Mouse (Mus musculus): ENCODE data around the gene Spon2.

Gene Spon2

DNA sequence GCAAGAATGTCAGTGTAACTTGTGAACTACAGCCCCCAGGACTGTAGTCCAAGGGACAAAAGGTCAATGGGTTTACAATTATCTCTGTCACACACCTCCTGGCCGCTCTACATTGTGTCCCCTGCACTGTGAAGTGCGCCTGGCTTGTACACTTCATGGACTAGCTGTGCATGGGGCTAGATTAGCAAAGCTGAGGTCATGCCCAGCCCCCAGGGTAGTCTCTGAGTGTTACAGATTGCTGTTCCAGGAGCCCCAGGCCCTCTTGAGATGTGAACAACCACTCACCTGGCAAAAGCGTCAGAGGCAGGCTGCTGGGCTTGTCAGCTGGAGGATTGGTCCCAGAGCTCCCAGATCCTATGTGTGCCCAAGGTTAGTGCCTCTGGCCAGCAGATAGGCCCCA is 592 bp downstream of the Spon2 start:
- no peak for DNase-seq (ENCODE audit: low spot score)

DNA sequence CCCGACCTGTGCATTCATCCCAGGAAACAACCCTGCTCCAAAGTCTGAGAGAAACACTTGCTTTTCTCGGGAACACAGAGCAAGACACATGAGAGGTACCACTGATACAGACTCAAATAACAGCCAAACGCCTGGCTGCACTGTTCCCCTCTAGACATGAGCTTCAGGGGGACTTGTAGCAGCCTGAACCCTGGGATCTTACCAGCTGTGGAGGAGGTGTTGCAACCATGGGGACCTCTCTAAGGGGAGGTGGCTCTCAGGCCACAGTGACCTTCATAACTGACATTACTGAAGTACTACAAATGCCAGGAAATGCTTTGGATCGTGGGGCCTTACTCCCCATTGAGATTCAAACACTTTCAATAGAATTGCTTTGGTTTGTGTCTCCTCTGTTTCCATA is 3.5 kb downstream of the Spon2 start:
- no peak for DNase-seq (ENCODE audit: low spot score)

DNA sequence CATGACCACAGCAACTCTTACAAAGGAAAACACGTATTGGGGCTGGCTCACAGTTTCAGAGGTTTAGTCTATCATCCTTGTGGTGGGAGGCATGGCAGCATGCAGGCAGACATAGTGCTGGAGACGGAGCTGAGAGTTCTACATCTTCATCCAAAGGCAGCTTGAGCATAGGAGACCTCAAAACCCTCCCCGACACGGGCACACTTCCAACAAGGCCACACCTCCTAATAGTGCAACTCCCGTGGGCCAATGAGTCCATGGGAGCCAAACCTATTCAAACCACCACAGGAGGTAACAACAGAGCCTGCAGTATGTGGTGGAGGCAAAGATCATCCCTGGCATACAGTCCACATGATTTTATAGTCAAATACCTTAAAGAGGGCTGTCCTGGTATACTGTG is 7.0 kb downstream of the Spon2 start:
- no peak for DNase-seq (ENCODE audit: low spot score)

DNA sequence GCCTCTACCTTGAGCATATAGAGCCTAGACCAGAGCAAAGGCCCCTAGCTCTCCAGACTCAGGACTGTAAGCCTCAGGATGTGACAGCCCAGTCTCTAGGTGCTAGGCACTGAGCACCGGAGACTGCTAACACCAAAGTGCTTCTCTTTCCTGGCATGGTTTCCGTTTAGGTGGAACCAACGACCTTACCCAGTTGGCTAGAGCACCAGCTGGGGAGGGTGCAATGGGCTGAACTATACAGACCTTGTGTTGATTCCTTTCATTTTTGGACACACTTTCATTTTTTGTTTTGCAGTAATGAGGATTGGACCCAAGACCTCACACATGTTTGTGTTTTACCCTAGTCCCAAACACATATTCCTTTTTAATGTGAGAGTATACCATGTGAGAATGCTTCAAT is 7.7 kb downstream of the Spon2 start:
- no peak for DNase-seq (ENCODE audit: low spot score)

DNA sequence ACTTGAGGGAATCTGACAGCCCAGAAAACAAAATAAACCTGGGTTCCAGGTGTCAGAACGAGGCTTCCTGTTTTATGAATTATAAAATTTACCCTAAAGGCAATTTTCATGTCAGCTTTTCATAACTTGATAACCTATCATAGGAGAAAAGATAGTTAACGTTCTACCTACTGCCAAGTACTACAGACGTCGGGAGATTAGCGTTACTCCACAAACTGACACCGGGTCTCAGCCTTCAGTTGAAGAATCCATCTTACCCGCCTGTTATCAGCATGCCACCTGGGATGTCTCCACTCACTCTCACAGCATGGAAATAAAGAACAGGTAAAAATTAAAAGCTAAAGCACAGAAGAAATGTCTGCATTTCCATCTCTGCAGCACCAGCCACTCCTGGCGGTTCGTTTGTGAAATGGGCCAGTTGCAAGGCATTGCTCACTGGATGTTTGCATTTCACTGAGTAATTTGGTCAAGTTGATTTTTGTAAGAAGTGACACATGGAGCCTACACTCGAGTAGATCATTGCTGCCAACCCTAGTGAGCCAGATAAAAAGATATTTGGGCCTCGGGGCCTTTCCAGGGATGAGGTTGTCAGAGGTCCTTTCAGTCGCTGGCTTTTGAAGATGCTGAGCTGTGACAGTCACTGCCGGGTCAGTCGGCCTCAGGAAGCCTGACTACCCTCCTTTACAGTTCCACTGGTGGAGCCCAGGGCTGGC is 9.6 kb downstream of the Spon2 start:
- no peak for DNase-seq (ENCODE audit: low spot score)

DNA sequence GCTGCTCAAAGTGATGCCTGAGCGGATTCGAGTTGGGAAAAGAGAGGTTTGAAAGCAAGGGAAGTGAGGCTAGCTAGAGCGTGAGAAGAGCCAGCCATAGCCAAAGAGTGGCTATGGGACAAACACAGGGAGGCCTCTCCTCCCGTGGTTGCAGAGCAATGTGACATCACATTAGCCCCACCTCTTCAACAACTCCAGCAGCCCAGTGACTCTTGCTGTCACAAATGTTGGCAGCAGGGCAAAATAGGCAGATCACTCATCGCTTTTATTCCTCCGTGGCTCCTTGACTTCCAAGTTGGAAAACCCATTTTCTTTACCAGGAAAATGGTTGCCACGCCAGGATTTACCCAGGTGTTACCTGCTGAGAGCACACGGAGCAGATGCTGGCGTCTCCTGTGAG is 11.1 kb downstream of the Spon2 start:
- no peak for DNase-seq (ENCODE audit: low spot score)

DNA sequence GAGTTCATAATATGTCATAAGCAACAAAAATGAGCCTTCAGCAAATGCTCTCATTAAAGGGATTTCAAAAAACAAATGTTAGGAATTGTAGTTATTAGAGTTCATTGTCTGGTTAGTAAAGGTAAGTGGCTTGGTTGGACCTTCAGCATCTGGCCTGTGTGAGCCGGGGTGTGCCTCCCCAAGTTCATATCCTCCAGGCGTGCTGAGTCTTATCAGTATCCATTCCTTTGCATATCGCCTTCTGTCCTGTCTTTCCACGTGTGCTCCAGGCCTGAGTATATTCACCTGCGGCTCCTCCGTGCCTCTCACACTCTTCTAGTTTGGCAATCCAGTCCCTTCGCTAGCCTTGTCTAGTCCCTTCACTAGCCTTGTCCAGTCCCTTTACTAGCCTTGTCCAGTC is 11.9 kb downstream of the Spon2 start:
- DNase-seq (ENCODE audit: low spot score): no peak

DNA sequence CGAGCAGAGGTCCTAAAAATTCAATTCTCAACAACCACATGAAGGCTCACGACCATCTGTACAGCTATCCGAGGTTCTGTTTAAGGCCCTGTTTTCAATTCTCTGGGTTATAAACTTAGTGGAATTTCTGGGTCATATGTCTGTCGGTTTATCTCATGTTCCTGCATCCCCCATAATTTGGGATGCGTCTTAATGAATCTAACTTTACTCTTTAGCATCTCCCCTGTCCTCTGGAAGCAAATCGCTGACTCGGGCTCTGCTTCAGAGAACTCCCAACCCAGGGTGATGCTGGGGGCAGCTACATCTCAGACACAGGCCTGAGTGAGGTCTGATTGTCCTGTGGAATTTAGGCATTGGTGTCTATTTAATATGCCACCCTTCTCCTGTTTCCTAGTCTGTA is 14.0 kb downstream of the Spon2 start:
- no peak for DNase-seq (ENCODE audit: low spot score)

DNA sequence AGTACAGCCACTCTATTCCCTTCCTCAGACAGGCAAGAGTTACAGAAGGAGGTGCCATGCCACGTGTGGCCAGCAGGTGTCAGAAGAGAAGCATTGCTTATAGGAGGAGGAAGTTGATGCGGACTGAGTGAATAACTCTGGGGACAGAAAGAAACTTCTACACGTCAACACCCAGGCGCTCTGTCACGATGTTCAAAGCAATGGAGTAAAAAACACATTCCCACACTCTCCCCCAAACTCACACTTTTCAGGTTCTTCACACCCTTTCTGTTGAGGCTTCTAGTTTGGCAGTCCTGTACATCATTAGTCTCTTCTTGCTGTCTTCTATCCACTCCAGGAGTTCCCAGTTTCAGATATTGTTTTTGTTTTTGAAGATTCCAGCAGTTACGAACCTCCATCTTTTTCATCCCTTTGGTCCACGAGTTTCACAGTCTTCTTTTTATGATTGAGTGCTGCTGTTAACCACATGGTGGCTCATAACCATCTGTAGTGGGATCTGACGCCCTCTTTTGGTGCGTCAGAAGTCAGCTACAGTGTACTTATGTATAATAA is 14.5 kb downstream of the Spon2 start:
- peak; percentile 77 for DNase-seq (ENCODE audit: low spot score)

DNA sequence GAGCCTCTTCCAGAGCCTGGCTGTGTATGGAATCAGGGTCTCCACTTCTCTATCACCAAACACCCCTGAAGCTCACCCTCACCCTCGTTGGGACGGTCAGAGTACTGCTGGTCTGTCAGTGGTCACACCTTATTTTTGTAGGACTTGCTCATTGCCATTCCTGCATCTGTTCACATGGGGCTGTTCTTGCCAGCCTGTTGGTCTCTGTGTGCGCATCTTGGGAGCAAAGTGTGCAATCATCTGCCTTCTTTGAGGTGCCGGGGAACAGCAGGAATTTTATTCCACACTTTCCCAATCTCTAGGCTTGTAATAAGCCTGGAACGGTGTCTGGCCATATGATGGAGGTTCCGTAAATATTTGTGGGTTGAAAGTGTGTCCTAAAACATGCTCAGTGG is 15.1 kb downstream of the Spon2 start:
- no peak for DNase-seq (ENCODE audit: low spot score)

DNA sequence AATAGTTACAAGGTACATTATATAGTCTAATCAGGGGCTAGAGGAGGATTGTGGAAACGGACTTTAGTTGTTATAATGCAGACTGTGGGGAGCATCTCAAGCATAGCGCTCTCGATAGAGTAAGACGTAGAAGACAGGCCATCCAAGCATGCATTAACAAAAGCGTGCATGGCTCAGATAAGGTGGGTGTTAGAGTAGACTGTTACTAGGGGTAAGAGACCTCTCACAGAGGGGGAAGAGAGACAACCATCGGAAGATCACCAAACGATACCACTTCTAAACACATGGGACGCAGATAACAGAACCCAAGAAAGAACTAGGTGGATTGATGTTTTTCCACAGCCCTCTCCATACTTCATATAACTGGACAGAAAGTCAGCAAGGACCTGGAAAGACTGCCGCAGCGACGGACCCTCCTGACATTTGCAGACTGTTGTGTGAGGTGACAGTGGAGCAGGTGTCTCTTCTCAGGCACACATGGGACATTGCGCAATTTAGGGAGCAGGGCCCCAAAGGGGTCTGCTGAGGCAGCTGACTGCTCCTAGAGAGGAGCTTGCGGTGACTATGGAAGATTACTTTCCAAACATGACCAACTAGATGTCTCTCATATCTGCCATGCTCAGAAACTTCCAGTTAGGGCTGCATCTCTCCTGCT is 15.6 kb downstream of the Spon2 start:
- DNase-seq (ENCODE audit: low spot score): no peak

DNA sequence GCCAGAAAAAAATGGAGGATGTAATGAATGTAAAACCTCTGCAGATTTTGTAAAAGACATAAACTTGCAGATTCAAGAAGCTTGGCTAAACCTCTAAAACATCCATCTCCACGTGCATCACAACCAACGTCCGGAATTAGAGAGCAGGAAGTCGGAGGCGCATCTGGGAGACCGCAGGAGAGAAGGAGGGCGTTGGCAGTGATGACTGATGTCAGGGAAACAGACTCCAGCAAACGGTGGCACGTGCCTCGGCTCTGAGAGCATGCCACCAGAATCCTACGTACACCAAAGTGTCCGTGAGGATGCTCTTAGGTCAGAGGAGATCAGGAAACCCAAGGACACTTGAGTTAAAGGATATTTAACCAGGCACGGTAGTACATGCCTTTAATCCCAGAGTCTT is 16.6 kb downstream of the Spon2 start:
- DNase-seq (ENCODE audit: low spot score): no peak

DNA sequence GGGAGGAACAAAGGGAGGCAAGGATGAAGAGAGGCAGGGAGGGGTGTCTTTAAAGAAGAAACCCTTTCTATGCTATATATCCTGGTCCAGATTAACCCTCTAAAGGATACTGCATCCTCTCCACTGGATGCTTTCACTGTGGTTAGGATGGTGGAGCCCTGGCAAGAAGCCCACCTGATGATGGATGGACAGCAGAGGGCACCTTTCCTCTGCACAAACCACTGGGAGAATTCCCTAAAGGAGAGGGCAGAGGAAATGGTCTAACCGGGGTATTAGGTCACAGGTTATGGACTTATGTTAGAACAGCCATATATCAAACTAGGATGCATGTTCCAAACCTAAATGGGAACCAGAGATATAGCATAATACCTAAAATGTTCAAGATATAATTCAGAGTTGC is 18.2 kb downstream of the Spon2 start:
- no peak for DNase-seq (ENCODE audit: low spot score)

DNA sequence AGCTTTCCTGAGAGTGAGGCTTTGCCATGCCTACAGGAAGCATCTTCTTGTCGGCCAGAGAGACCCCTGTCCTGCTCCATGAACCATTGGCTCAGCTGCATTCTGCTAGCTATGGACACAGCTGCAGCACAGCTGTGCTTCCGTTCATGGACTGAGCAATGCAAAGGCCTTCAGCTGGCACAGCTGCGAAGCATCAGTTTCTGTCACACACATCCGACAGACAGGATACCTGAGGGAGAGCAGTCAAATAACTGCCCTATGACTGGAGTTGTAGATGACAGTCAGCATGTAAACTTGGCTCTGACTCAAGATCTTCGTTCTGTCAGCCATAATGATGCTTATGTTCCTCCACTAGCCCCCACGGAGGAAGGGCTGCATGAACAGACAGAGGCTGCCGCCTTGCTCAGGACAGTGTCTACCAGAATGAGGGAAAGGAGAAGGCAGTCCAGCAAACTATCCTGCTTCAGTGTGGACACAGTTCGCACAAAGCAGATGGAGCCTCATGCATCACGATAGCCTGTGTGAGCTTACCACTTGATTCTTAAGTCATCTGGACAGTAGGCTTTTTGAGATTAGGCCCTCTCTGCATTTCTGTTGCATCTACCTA is 22.9 kb downstream of the Spon2 start:
- no peak for DNase-seq (ENCODE audit: low spot score)

DNA sequence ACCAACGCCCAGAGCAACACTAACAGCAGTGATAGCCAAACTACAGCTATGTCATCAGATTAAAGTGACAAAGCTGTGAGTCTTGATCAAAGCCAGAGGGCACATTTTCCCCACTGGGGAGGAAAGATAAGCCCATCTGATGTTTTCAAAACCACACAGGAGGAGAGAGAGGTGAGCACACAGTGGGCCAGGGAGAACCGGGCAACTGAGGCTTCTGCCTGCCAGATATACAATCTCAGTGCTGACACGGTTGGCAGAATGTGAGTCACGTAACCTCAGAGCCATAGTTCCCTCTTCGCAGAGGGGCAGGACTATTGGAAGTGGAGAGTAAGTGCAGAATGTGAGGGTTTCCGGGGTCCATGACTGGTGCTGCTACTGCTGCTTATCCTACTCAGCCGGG is 24.7 kb downstream of the Spon2 start:
- no peak for DNase-seq (ENCODE audit: low spot score)

Data from lung, postnatal 25 days (tissue).